Mouse (Mus musculus) ES-Bruce4 (cell line): ENCODE data around the gene Ptprg. TPM values are rescaled to one million over a fixed set of nuclear protein-coding genes. Genes with fewer than 3 reads are reported as not detected.

Source experiments
- H3K27ac ChIP-seq: 2 replicates; pipeline ENCODE4 v1.5.1; 2012; ENCODE audit warnings: low read length, inconsistent platforms; ENCODE audit not compliant: insufficient read depth
- H3K27me3 ChIP-seq: 2 replicates; pipeline ENCODE4 v1.6.1; 2012; ENCODE audit warnings: mild to moderate bottlenecking, low read length, inconsistent platforms; ENCODE audit not compliant: control insufficient read depth, poor library complexity, insufficient read depth, severe bottlenecking
- H3K36me3 ChIP-seq: 2 replicates; pipeline ENCODE4 v1.6.1; 2012; ENCODE audit warnings: inconsistent platforms, mild to moderate bottlenecking, low read length, moderate library complexity; ENCODE audit not compliant: control insufficient read depth, poor library complexity, insufficient read depth, severe bottlenecking
- H3K4me1 ChIP-seq: one replicate; pipeline ENCODE4 v1.8.1; 2011; ENCODE audit warnings: low read length; ENCODE audit not compliant: control insufficient read depth, insufficient read depth
- H3K4me3 ChIP-seq: 2 replicates; pipeline ENCODE4 v1.5.1; 2011; ENCODE audit warnings: low read depth, mild to moderate bottlenecking, low read length
- H3K9ac ChIP-seq: 2 replicates; pipeline ENCODE4 v1.6.1; 2012; ENCODE audit warnings: low read depth, mild to moderate bottlenecking, inconsistent platforms; ENCODE audit not compliant: poor library complexity, severe bottlenecking
- H3K9me3 ChIP-seq: replicated peaks from 2 replicates; pipeline ENCODE4 v1.6.1; 2012; ENCODE audit warnings: mild to moderate bottlenecking, low read length, inconsistent platforms; ENCODE audit not compliant: control insufficient read depth, poor library complexity, insufficient read depth, severe bottlenecking
- CTCF ChIP-seq: IDR thresholded peaks from one replicate; pipeline ENCODE4 v1.8.1; 2011; ENCODE audit warnings: low read depth, low read length
- EP300 ChIP-seq: IDR thresholded peaks from 2 replicates; pipeline ENCODE4 v1.6.1; 2011; ENCODE audit warnings: low read depth, low read length; ENCODE audit not compliant: insufficient read depth
- POLR2A ChIP-seq: IDR thresholded peaks from one replicate; pipeline ENCODE4 v1.8.1; 2011; ENCODE audit warnings: low read length; ENCODE audit not compliant: insufficient read depth
- polyA plus RNA-seq: library from polyadenylated mRNA; stranded (reverse); fragments of >200 nt; gene quantifications from 2 replicates; pipeline ENCODE4 v1.2.4, GENCODE M21; 2011; ENCODE audit warnings: low read depth; ENCODE audit not compliant: missing spikeins, insufficient read depth, insufficient read length

The Ptprg gene
- polyA plus RNA-seq, 1 experiment: 27.4 TPM

GRCm38 (mm10) chr14:12107459-12107858 lies 554.1 kb downstream of the Ptprg start:
- Histone ChIP-seq H3K9ac (no peak overlapping the region), H3K4me3 (no peak overlapping the region), H3K36me3 (no peaks in the 10 kb centered on the region), H3K27me3 (no peaks in the 10 kb centered on the region), H3K4me1 (peaks cover 11% of the 10 kb centered on the region), H3K27ac (peak overlapping the region; percentile 48; the same call in 1 of the 2 replicates), H3K9me3 (peaks cover 8% of the 10 kb centered on the region; the same call in 1 of the 2 replicates)
- TF ChIP-seq CTCF (no peak), EP300 (peak; percentile 100)

GRCm38 (mm10) chr14:12107991-12108390 lies 554.7 kb downstream of the Ptprg start:
- Histone ChIP-seq H3K9ac (peak overlapping the region; percentile 12), H3K27me3 (no peaks in the 10 kb centered on the region), H3K9me3 (peaks cover 8% of the 10 kb centered on the region; the same call in 1 of the 2 replicates), H3K27ac (peak overlapping the region; percentile 100), H3K36me3 (no peaks in the 10 kb centered on the region), H3K4me1 (peaks cover 14% of the 10 kb centered on the region), H3K4me3 (no peak overlapping the region)
- TF ChIP-seq POLR2A (no peak), EP300 (peak; percentile 72), CTCF (no peak)

- H3K27ac ChIP-seq: peak overlapping the region; percentile 96
- H3K27me3 ChIP-seq: no peaks in the 10 kb centered on the region
- TF ChIP-seq POLR2A (no peak), EP300 (no peak), CTCF (no peak)
These were observed 559.2 kb downstream of the Ptprg start for GRCm38 (mm10) chr14:12112548-12113011.

GRCm38 (mm10) chr14:12113326-12113725 lies 560.0 kb downstream of the Ptprg start:
- peaks cover 8% of the 10 kb centered on the region for H3K4me1 ChIP-seq
- peak overlapping the region; percentile 96 for H3K27ac ChIP-seq
- H3K9ac ChIP-seq: peak overlapping the region; percentile 55
- no peaks in the 10 kb centered on the region for H3K36me3 ChIP-seq
- peaks cover 8% of the 10 kb centered on the region; the same call in 1 of the 2 replicates for H3K9me3 ChIP-seq
- TF ChIP-seq CTCF: no peak
- TF ChIP-seq POLR2A: no peak
- no peak for TF ChIP-seq EP300
- no peak overlapping the region for H3K4me3 ChIP-seq
- H3K27me3 ChIP-seq: no peaks in the 10 kb centered on the region

More at GRCm38 (mm10) chr14:12112548-12113011, 559.2 kb downstream of the Ptprg start:
- H3K9ac ChIP-seq: no peak overlapping the region
- H3K4me3 ChIP-seq: no peak overlapping the region
- peaks cover 12% of the 10 kb centered on the region for H3K4me1 ChIP-seq
- peaks cover 8% of the 10 kb centered on the region; the same call in 1 of the 2 replicates for H3K9me3 ChIP-seq
- no peaks in the 10 kb centered on the region for H3K36me3 ChIP-seq

- Histone ChIP-seq H3K27me3 (no peaks in the 10 kb centered on the region), H3K9me3 (peaks cover 8% of the 10 kb centered on the region; the same call in 1 of the 2 replicates), H3K36me3 (no peaks in the 10 kb centered on the region), H3K9ac (peak overlapping the region; percentile 55), H3K4me1 (peaks cover 8% of the 10 kb centered on the region), H3K27ac (peak overlapping the region; percentile 96), H3K4me3 (no peak overlapping the region)
- no peak for TF ChIP-seq POLR2A
- TF ChIP-seq CTCF: no peak
- TF ChIP-seq EP300: no peak
These were observed 560.7 kb downstream of the Ptprg start for GRCm38 (mm10) chr14:12114016-12114415.

- TF ChIP-seq EP300 (no peak), POLR2A (no peak), CTCF (no peak)
- H3K9ac ChIP-seq: no peak overlapping the region
- H3K4me3 ChIP-seq: no peak overlapping the region
These were observed 565.9 kb downstream of the Ptprg start for GRCm38 (mm10) chr14:12119260-12119659.

More at GRCm38 (mm10) chr14:12119260-12119659, 565.9 kb downstream of the Ptprg start:
- Histone ChIP-seq H3K36me3 (no peaks in the 10 kb centered on the region), H3K27me3 (no peaks in the 10 kb centered on the region), H3K4me1 (no peaks in the 10 kb centered on the region), H3K9me3 (no peaks in the 10 kb centered on the region), H3K27ac (no peak overlapping the region)
